Mouse (Mus musculus) embryonic stem cell, embryonic (primary cell): Measurements from ENCODE around the gene Igsf9.

ENCODE experiments used
- CTCF ChIA-PET, 4 experiments: fragments of 300-600 bp in 2 of 4; fragments of 350-600 bp in 2 of 4; sonication (Branson Sonifier 250); formaldehyde crosslinking; loops; one replicate each; lab custom pipeline; 2022; ENCODE audit warnings: inconsistent platforms in 2 of 4; lab: Charles Lee
- POLR2A ChIA-PET, 4 experiments: fragments of 300-600 bp in 2 of 4; fragments of 350-600 bp in 2 of 4; sonication (Branson Sonifier 250); formaldehyde crosslinking; loops; one replicate each; lab custom pipeline; 2022; ENCODE audit warnings: antibody characterized with exemption in 4 of 4, inconsistent platforms in 1 of 4; lab: Charles Lee

Igsf9 gene

GRCm38 (mm10) chr1:172458041-172458440 lies 23.5 kb upstream of the Igsf9 start:
- POLR2A ChIA-PET, result no interaction called here
- CTCF ChIA-PET, result no interaction called here

GRCm38 (mm10) chr1:172461602-172462001 lies 20.0 kb upstream of the Igsf9 start:
- ChIA-PET POLR2A (interaction anchor here in 2 of 4 experiments (1.1 kb wide), 2 partner anchors 29 to 221 kb away, joined by 3 read pairs; no protein-coding TSS in a partner anchor), CTCF (no interaction called here)

GRCm38 (mm10) chr1:172462534-172462933 lies 19.1 kb upstream of the Igsf9 start:
- ChIA-PET POLR2A (interaction anchor here in 3 of 4 experiments (0.6 to 3.0 kb wide), 5 partner anchors 18 to 222 kb away, joined by 3 to 10 read pairs (median 3); partner anchors contain the start of gene Igsf9 (in 1 of the 3)), CTCF (interaction anchor here in 1 of 4 experiments (0.6 kb wide), 1 partner anchor 19 kb away, joined by 8 read pairs; no protein-coding TSS in a partner anchor)

GRCm38 (mm10) chr1:172463387-172464333 lies 17.9 kb upstream of the Igsf9 start:
- ChIA-PET POLR2A (interaction anchor here in 2 of 4 experiments (0.8 to 3.0 kb wide), 3 partner anchors 18 to 87 kb away, joined by 3 to 10 read pairs (median 3); partner anchors contain the start of genes Igsf9 (in 1 of the 2) and Pigm (in 1 of the 2)), CTCF (interaction anchor here in 2 of 4 experiments (0.6 to 0.8 kb wide), 3 partner anchors 13 to 39 kb away, joined by 3 to 4 read pairs (median 3); no protein-coding TSS in a partner anchor)

GRCm38 (mm10) chr1:172468301-172468877 lies 13.2 kb upstream of the Igsf9 start:
- CTCF ChIA-PET, result interaction anchor here in 1 of 4 experiments (0.7 kb wide), 1 partner anchor 13 kb away, joined by 13 read pairs; the partner anchor contains the start of gene Igsf9
- POLR2A ChIA-PET, result interaction anchor here in 1 of 4 experiments (0.6 to 0.9 kb wide), 2 partner anchors 13 to 34 kb away, joined by 3 read pairs; no protein-coding TSS in a partner anchor

- ChIA-PET CTCF (no interaction called here), POLR2A (interaction anchor here in 1 of 4 experiments (0.7 kb wide), 1 partner anchor 587 kb away, joined by 7 read pairs; no protein-coding TSS in a partner anchor)
These were observed 12.2 kb upstream of the Igsf9 start for GRCm38 (mm10) chr1:172469373-172469772.

- ChIA-PET POLR2A (interaction anchor here (0.6 to 1.2 kb wide), 6 partner anchors 12 to 588 kb away, joined by 3 to 7 read pairs (median 3); partner anchors contain the start of gene Igsf9 (in 1 of the 4)), CTCF (interaction anchor here in 1 of 4 experiments (0.6 to 1.5 kb wide), 2 partner anchors 24 to 391 kb away, joined by 4 read pairs; no protein-coding TSS in a partner anchor)
These were observed 11.7 kb upstream of the Igsf9 start for GRCm38 (mm10) chr1:172469810-172470448.

- POLR2A ChIA-PET, result interaction anchor here in 2 of 4 experiments (0.6 to 0.7 kb wide), 2 partner anchors 58 to 927 kb away, joined by 3 to 4 read pairs; no protein-coding TSS in a partner anchor
- CTCF ChIA-PET, result no interaction called here
These were observed 8.7 kb upstream of the Igsf9 start for GRCm38 (mm10) chr1:172472909-172473308.

GRCm38 (mm10) chr1:172474196-172474595 lies 7.4 kb upstream of the Igsf9 start:
- CTCF ChIA-PET, result interaction anchor here in 2 of 4 experiments (1.0 to 1.1 kb wide), 2 partner anchors 16 kb away, joined by 4 to 6 read pairs; no protein-coding TSS in a partner anchor

GRCm38 (mm10) chr1:172475054-172475741 lies 6.4 kb upstream of the Igsf9 start, which contains the start of gene Slamf9:
Slamf9 (plus strand) TSS chr1:172475358.
- ChIA-PET CTCF (interaction anchor here in 2 of 4 experiments (1.0 to 1.1 kb wide), 2 partner anchors 15 kb away, joined by 4 to 6 read pairs; no protein-coding TSS in a partner anchor), POLR2A (no interaction called here)

More at GRCm38 (mm10) chr1:172474196-172474595, 7.4 kb upstream of the Igsf9 start:
- POLR2A ChIA-PET, result interaction anchor here in 1 of 4 experiments (0.6 kb wide), 1 partner anchor 110 kb away, joined by 4 read pairs; no protein-coding TSS in a partner anchor

- CTCF ChIA-PET, result interaction anchor here in 1 of 4 experiments (0.8 kb wide), 1 partner anchor 12 kb away, joined by 3 read pairs; no protein-coding TSS in a partner anchor
- POLR2A ChIA-PET, result interaction anchor here in 1 of 4 experiments (0.6 kb wide), 1 partner anchor 26 kb away, joined by 4 read pairs; no protein-coding TSS in a partner anchor
These were observed 3.6 kb upstream of the Igsf9 start for GRCm38 (mm10) chr1:172478020-172478419.

GRCm38 (mm10) chr1:172480376-172480775 lies 1.2 kb upstream of the Igsf9 start:
- POLR2A ChIA-PET, result interaction anchor here in 2 of 4 experiments (1.1 to 1.9 kb wide), 4 partner anchors 40 to 72 kb away, joined by 3 to 8 read pairs (median 4); partner anchors contain the start of gene Cfap45 (in 1 of the 2)
- CTCF ChIA-PET, result interaction anchor here in 1 of 4 experiments (1.8 kb wide), 1 partner anchor 71 kb away, joined by 8 read pairs; no protein-coding TSS in a partner anchor

- ChIA-PET POLR2A (interaction anchor here (0.5 to 2.0 kb wide), 31 partner anchors 9 to 1050 kb away, joined by 3 to 17 read pairs (median 5); partner anchors contain the start of genes Cfap45 (in 2 of the 4), Pigm (in 2 of the 4) and Tagln2 (in 1 of the 4)), CTCF (interaction anchor here (0.6 to 1.8 kb wide), 23 partner anchors 9 to 1110 kb away, joined by 3 to 24 read pairs (median 5); no protein-coding TSS in a partner anchor)
These were observed 477 bp upstream of the Igsf9 start for GRCm38 (mm10) chr1:172481111-172481510.

- ChIA-PET CTCF (interaction anchor here (0.6 to 1.7 kb wide), 11 partner anchors 7 to 81 kb away, joined by 3 to 24 read pairs (median 5); partner anchors contain the start of gene Tagln2 (in 1 of the 4)), POLR2A (interaction anchor here in 2 of 4 experiments (0.6 to 2.0 kb wide), 15 partner anchors 7 to 106 kb away, joined by 3 to 17 read pairs (median 5); partner anchors contain the start of genes Tagln2 (in 2 of the 2) and Pigm (in 1 of the 2))
These were observed 1.2 kb downstream of the Igsf9 start for GRCm38 (mm10) chr1:172482518-172483360.

- CTCF ChIA-PET, result interaction anchor here in 2 of 4 experiments (0.8 to 1.0 kb wide), 2 partner anchors 9 to 80 kb away, joined by 3 read pairs; no protein-coding TSS in a partner anchor
These were observed 1.7 kb downstream of the Igsf9 start for GRCm38 (mm10) chr1:172483361-172483660.

More at GRCm38 (mm10) chr1:172483361-172483660, 1.7 kb downstream of the Igsf9 start:
- POLR2A ChIA-PET, result interaction anchor here in 2 of 4 experiments (0.6 to 1.5 kb wide), 2 partner anchors 17 kb away, joined by 3 to 4 read pairs; partner anchors contain the start of gene Tagln2 (in 1 of the 2)
